Mouse (Mus musculus) hindbrain, embryonic 10.5 days (tissue): ENCODE measurements at regions not wholly inside any gene's neighbourhood (a gene's known extent, or its start where the extent isn't known, plus 50 kb on each side); places are given as distances from the start of the nearest gene placed in this dataset.
A peak's percentile ranks its signal among the peaks of the same experiment; 100 is the strongest.
"Not testable (repeated sequence)": the region's sequence is repeated elsewhere in the genome, so short reads cannot be mapped to it uniquely, and the experiment has no call there.

ENCODE experiments used
- DNase-seq: peaks from one replicate; pipeline ENCODE4 v3.0.0-alpha.2; 2017; ENCODE audit warnings: low spot score
- H3K27ac ChIP-seq: fragments of 300-500 bp; sonication (generic); 2 replicates; pipeline ENCODE4 v1.5.1; 2016; ENCODE audit warnings: mild to moderate bottlenecking, moderate library complexity
- H3K27me3 ChIP-seq: fragments of 300-500 bp; sonication (generic); 2 replicates; pipeline ENCODE4 v1.6.1; 2016; ENCODE audit warnings: mild to moderate bottlenecking; ENCODE audit not compliant: poor library complexity, insufficient read depth, severe bottlenecking
- H3K36me3 ChIP-seq: fragments of 300-500 bp; sonication (generic); 2 replicates; pipeline ENCODE4 v1.6.1; 2016; ENCODE audit warnings: mild to moderate bottlenecking, moderate library complexity
- H3K4me1 ChIP-seq: fragments of 300-500 bp; sonication (generic); replicated peaks from 2 replicates; pipeline ENCODE4 v1.6.1; 2016; ENCODE audit warnings: mild to moderate bottlenecking
- H3K4me3 ChIP-seq: fragments of 300-500 bp; sonication (generic); 2 replicates; pipeline ENCODE4 v1.5.1; 2016; ENCODE audit warnings: mild to moderate bottlenecking, moderate library complexity
- H3K9me3 ChIP-seq: fragments of 300-500 bp; sonication (generic); 2 replicates; pipeline ENCODE4 v1.6.1; 2016; ENCODE audit warnings: mild to moderate bottlenecking, moderate library complexity
- WGBS: fragments of 180-500 bp; shearing (Covaris S2); methylation state at CpG from one replicate; pipeline ENCODE4 v1.1.7; 2016; 5-methylcytosine and 5-hydroxymethylcytosine counted together

- no peaks in the 10 kb centered on the region for H3K9me3 ChIP-seq
- peak overlapping the region; percentile 55; the same call in 1 of the 2 replicates for H3K4me3 ChIP-seq
- H3K4me1 ChIP-seq, result peaks cover 14% of the 10 kb centered on the region
- no peaks in the 10 kb centered on the region for H3K36me3 ChIP-seq
- DNase-seq, result peak; percentile 61
- no peaks in the 10 kb centered on the region for H3K27me3 ChIP-seq
- H3K27ac ChIP-seq, result no peak overlapping the region
- WGBS, result 5% methylated on average over 5 of the region's 5 CpGs
Measured at GRCm38 (mm10) chr9:104410211-104410610, 72.7 kb upstream of the Acpp start.

- Histone ChIP-seq H3K27ac (no peak overlapping the region), H3K27me3 (no peaks in the 10 kb centered on the region), H3K9me3 (no peaks in the 10 kb centered on the region), H3K4me1 (peaks cover 14% of the 10 kb centered on the region), H3K4me3 (peak overlapping the region; percentile 55), H3K36me3 (no peaks in the 10 kb centered on the region)
- 27% methylated on average over 12 of the region's 12 CpGs for WGBS
- peak; percentile 6 for DNase-seq
Measured at GRCm38 (mm10) chr9:104409381-104409780, 71.8 kb upstream of the Acpp start.

GRCm38 (mm10) chr9:104408571-104409294 is 71.2 kb upstream of the Acpp start:
- H3K4me3 ChIP-seq, result peak overlapping the region; percentile 55
- H3K9me3 ChIP-seq, result no peaks in the 10 kb centered on the region
- no peaks in the 10 kb centered on the region for H3K27me3 ChIP-seq
- DNase-seq, result peak; percentile 68
- no peak overlapping the region for H3K27ac ChIP-seq
- H3K36me3 ChIP-seq, result no peaks in the 10 kb centered on the region
- 19% methylated on average over 21 of the region's 21 CpGs for WGBS
- peaks cover 14% of the 10 kb centered on the region for H3K4me1 ChIP-seq

GRCm38 (mm10) chr9:104407559-104408376 is 70.2 kb upstream of the Acpp start:
- DNase-seq, result peak; percentile 46
- WGBS, result 20% methylated on average over 17 of the region's 18 CpGs

GRCm38 (mm10) chr9:104407011-104407410 is 69.5 kb upstream of the Acpp start:
- no peak overlapping the region for H3K4me3 ChIP-seq
- 55% methylated on average over 2 of the region's 2 CpGs for WGBS
- H3K9me3 ChIP-seq, result no peaks in the 10 kb centered on the region
- peaks cover 14% of the 10 kb centered on the region for H3K4me1 ChIP-seq
- no peak overlapping the region for H3K27ac ChIP-seq
- DNase-seq, result no peak
- no peaks in the 10 kb centered on the region for H3K36me3 ChIP-seq
- no peaks in the 10 kb centered on the region for H3K27me3 ChIP-seq

More at GRCm38 (mm10) chr9:104407559-104408376, 70.2 kb upstream of the Acpp start:
- Histone ChIP-seq H3K36me3 (no peaks in the 10 kb centered on the region), H3K27ac (no peak overlapping the region), H3K4me1 (peaks cover 14% of the 10 kb centered on the region), H3K9me3 (no peaks in the 10 kb centered on the region), H3K27me3 (no peaks in the 10 kb centered on the region), H3K4me3 (peak overlapping the region; percentile 55)

GRCm38 (mm10) chr9:104406491-104406890 is 68.9 kb upstream of the Acpp start:
- Histone ChIP-seq H3K4me1 (peaks cover 14% of the 10 kb centered on the region), H3K4me3 (no peak overlapping the region), H3K27ac (no peak overlapping the region), H3K9me3 (no peaks in the 10 kb centered on the region), H3K36me3 (no peaks in the 10 kb centered on the region), H3K27me3 (no peaks in the 10 kb centered on the region)
- WGBS, result 84% methylated on average over 7 of the region's 7 CpGs
- DNase-seq, result no peak

GRCm38 (mm10) chr9:104403863-104404262 is 66.3 kb upstream of the Acpp start:
- no peaks in the 10 kb centered on the region for H3K36me3 ChIP-seq

GRCm38 (mm10) chr9:104401673-104402072 is 64.1 kb upstream of the Acpp start:
- H3K4me1 ChIP-seq, result no peaks in the 10 kb centered on the region
- H3K27me3 ChIP-seq, result no peaks in the 10 kb centered on the region
- no peaks in the 10 kb centered on the region for H3K36me3 ChIP-seq
- H3K27ac ChIP-seq, result no peak overlapping the region
- DNase-seq, result no peak
- 83% methylated on average over 4 of the region's 4 CpGs for WGBS
- H3K9me3 ChIP-seq, result no peaks in the 10 kb centered on the region
- no peak overlapping the region for H3K4me3 ChIP-seq

More at GRCm38 (mm10) chr9:104403863-104404262, 66.3 kb upstream of the Acpp start:
- Histone ChIP-seq H3K27me3 (no peaks in the 10 kb centered on the region), H3K4me3 (no peak overlapping the region), H3K4me1 (peaks cover 11% of the 10 kb centered on the region), H3K9me3 (no peaks in the 10 kb centered on the region), H3K27ac (no peak overlapping the region)
- WGBS, result 66% methylated on average over 1 of the region's 1 CpGs
- no peak for DNase-seq

- no peak for DNase-seq
- no peaks in the 10 kb centered on the region for H3K36me3 ChIP-seq
- no peak overlapping the region for H3K27ac ChIP-seq
- no peaks in the 10 kb centered on the region for H3K4me1 ChIP-seq
- no peak overlapping the region for H3K4me3 ChIP-seq
- WGBS, result 82% methylated on average over 1 of the region's 1 CpGs
- H3K27me3 ChIP-seq, result no peaks in the 10 kb centered on the region
- no peaks in the 10 kb centered on the region for H3K9me3 ChIP-seq
Measured at GRCm38 (mm10) chr9:104399927-104400326, 62.4 kb upstream of the Acpp start.

- not testable (repeated sequence) for DNase-seq, H3K9me3 ChIP-seq, H3K36me3 ChIP-seq, H3K4me3 ChIP-seq, H3K27ac ChIP-seq, H3K4me1 ChIP-seq, H3K27me3 ChIP-seq
- WGBS, result 76% methylated on average over 4 of the region's 4 CpGs
Measured at GRCm38 (mm10) chr9:104398484-104398883, 60.9 kb upstream of the Acpp start.

GRCm38 (mm10) chr9:104387805-104388204 is 50.3 kb upstream of the Acpp start:
- 90% methylated on average over 7 of the region's 7 CpGs for WGBS
- Histone ChIP-seq H3K36me3 (no peaks in the 10 kb centered on the region), H3K4me3 (no peak overlapping the region), H3K27ac (no peak overlapping the region), H3K4me1 (no peaks in the 10 kb centered on the region), H3K27me3 (no peaks in the 10 kb centered on the region), H3K9me3 (no peaks in the 10 kb centered on the region)
- no peak for DNase-seq
